Mouse (Mus musculus) stomach, embryonic 16.5 days (tissue): ENCODE results near the gene Slit3. TPM values are rescaled to one million over a fixed set of nuclear protein-coding genes. Genes with fewer than 3 reads are reported as not detected.

Source experiments
- ATAC-seq: fragments of 200-750 bp; cut with Nextera tagmentation; 2 replicates; pipeline ENCODE4 v1.8.0; 2017; ENCODE audit warnings: moderate number of reproducible peaks, moderate TSS enrichment; ENCODE audit not compliant: insufficient read depth, low FRiP score
- H3K27ac ChIP-seq: fragments of 300-500 bp; sonication (generic); 2 replicates; pipeline ENCODE4 v1.5.1; 2014; ENCODE audit warnings: low read length
- H3K27me3 ChIP-seq: fragments of 300-500 bp; sonication (generic); 2 replicates; pipeline ENCODE4 v1.6.1; 2014; ENCODE audit warnings: low read length, control low read depth, mixed read lengths; ENCODE audit not compliant: control insufficient read depth, insufficient read depth
- H3K36me3 ChIP-seq: fragments of 300-500 bp; sonication (generic); 2 replicates; pipeline ENCODE4 v1.6.1; 2014; ENCODE audit warnings: low read length; ENCODE audit not compliant: control insufficient read depth, insufficient read depth
- H3K4me1 ChIP-seq: fragments of 300-500 bp; sonication (generic); 2 replicates; pipeline ENCODE4 v1.6.1; 2014; ENCODE audit warnings: low read length, control low read depth, mixed read lengths; ENCODE audit not compliant: control insufficient read depth, insufficient read depth
- H3K4me2 ChIP-seq: fragments of 300-500 bp; sonication (generic); 2 replicates; pipeline ENCODE4 v1.6.1; 2014; ENCODE audit warnings: low read depth, low read length, mixed read lengths
- H3K4me3 ChIP-seq: fragments of 300-500 bp; sonication (generic); replicated peaks from 2 replicates; pipeline ENCODE4 v1.5.1; 2014; ENCODE audit warnings: mild to moderate bottlenecking, low read length
- H3K9ac ChIP-seq: fragments of 300-500 bp; sonication (generic); 2 replicates; pipeline ENCODE4 v1.6.1; 2014; ENCODE audit warnings: low read length
- H3K9me3 ChIP-seq: fragments of 300-500 bp; sonication (generic); replicated peaks from 2 replicates; pipeline ENCODE4 v1.6.1; 2016; ENCODE audit warnings: low read length, control low read depth; ENCODE audit not compliant: control insufficient read depth
- WGBS: fragments of 180-500 bp; shearing (Covaris S2); extraction: QIAGEN DNeasy Blood & Tissue Kit; methylation state at CpG from one replicate; pipeline ENCODE4 v1.1.7; 2014; 5-methylcytosine and 5-hydroxymethylcytosine counted together
- polyA plus RNA-seq: library from polyadenylated mRNA; unstranded; fragments of >200 nt; fragmentation: Nextera tagmentation; extraction: Ambion mirVana; gene quantifications from 2 replicates; pipeline ENCODE4 v1.2.1, GENCODE M21; 2015

Gene Slit3
- polyA plus RNA-seq, 1 experiment from 2014 or later, result 9.4 TPM

- no peaks in the 10 kb centered on the region for H3K9me3 ChIP-seq
- no peak overlapping the region for H3K4me3 ChIP-seq
- H3K36me3 ChIP-seq, result no peaks in the 10 kb centered on the region
- H3K4me2 ChIP-seq, result no peak overlapping the region
- H3K9ac ChIP-seq, result no peak overlapping the region
- 96% methylated on average over 7 of the region's 7 CpGs for WGBS
- ATAC-seq, result no peak
- no peaks in the 10 kb centered on the region for H3K27me3 ChIP-seq
- H3K27ac ChIP-seq, result no peak overlapping the region
- no peaks in the 10 kb centered on the region for H3K4me1 ChIP-seq
These were observed 120.4 kb downstream of the Slit3 start for GRCm38 (mm10) chr11:35241379-35241778.

DNA sequence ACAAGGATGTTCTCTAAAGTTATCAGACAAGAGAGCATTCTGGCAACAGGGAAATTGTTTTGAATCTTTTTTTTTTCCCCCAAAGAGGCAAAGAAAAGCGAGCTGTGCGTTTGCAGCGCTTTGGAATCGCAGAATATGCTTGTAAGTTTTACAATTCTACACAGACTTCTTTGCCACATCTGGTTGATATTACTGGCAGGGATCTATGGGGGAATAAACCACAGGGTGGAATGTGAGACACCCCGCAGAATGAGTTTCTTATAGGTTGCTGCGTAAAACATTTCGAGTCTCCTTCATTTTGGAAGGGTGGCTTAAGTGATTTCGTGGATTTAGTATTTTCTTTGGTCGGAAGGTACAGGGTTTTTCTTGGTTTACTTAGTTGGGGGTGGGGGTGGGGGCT, 122.6 kb downstream of the Slit3 start:
- no peak overlapping the region for H3K4me2 ChIP-seq
- H3K36me3 ChIP-seq, result no peaks in the 10 kb centered on the region
- no peak overlapping the region for H3K27ac ChIP-seq
- ATAC-seq, result no peak
- no peak overlapping the region for H3K4me3 ChIP-seq
- 84% methylated on average over 9 of the region's 9 CpGs for WGBS
- no peaks in the 10 kb centered on the region for H3K4me1 ChIP-seq
- no peaks in the 10 kb centered on the region for H3K27me3 ChIP-seq
- no peak overlapping the region for H3K9ac ChIP-seq
- H3K9me3 ChIP-seq, result no peaks in the 10 kb centered on the region

DNA sequence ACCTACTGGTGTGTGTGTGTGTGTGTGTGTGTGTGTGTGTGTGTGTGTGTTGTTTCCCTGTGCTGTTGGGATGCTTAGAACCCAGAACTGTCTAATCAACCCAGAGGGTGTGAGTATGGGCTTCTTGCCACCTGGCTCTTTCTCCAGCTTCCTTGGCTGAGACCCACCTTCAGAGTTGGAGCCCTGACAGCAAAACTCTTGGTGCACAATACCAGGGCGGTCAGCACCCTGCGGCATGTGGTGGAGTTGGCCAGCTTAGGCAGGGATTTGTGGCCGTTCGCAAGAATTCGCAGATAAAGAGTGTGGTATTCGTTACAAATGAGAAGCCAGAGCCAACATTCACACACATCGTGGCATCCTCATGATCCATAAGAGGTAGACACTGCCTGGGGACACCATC, 123.5 kb downstream of the Slit3 start:
- H3K4me3 ChIP-seq, result no peak overlapping the region
- no peaks in the 10 kb centered on the region for H3K36me3 ChIP-seq
- no peak for ATAC-seq
- WGBS, result 84% methylated on average over 7 of the region's 7 CpGs
- H3K4me2 ChIP-seq, result no peak overlapping the region
- H3K9me3 ChIP-seq, result no peaks in the 10 kb centered on the region
- no peaks in the 10 kb centered on the region for H3K27me3 ChIP-seq
- no peak overlapping the region for H3K27ac ChIP-seq
- H3K4me1 ChIP-seq, result no peaks in the 10 kb centered on the region
- no peak overlapping the region for H3K9ac ChIP-seq

DNA sequence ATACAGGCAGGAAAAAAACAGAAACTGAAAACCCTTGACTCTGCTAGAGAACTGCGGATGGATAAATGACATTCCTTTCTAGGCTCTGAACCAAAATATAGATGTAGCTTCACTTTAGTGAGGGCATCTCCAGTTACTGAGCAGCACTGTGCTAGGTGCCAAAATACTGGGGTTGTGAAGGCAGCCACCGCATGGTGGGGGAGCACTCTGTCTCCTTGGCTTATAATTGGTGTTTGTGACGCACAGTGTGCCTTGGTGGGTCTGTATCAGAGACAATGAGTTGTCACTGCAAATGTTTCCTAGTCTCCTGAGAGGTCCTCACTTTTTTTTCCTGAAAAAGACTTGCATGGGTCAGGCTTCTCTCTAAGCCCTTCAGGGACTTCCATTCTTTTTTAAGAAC, 125.6 kb downstream of the Slit3 start:
- H3K27me3 ChIP-seq, result no peaks in the 10 kb centered on the region
- no peaks in the 10 kb centered on the region for H3K36me3 ChIP-seq
- no peak overlapping the region for H3K9ac ChIP-seq
- no peak overlapping the region for H3K4me3 ChIP-seq
- WGBS, result 76% methylated on average over 3 of the region's 3 CpGs
- no peak for ATAC-seq
- no peak overlapping the region for H3K4me2 ChIP-seq
- no peaks in the 10 kb centered on the region for H3K4me1 ChIP-seq
- H3K9me3 ChIP-seq, result no peaks in the 10 kb centered on the region
- H3K27ac ChIP-seq, result no peak overlapping the region

GRCm38 (mm10) chr11:35248088-35248487, 127.1 kb downstream of the Slit3 start:
- Histone ChIP-seq H3K9ac (no peak overlapping the region), H3K27me3 (no peaks in the 10 kb centered on the region), H3K9me3 (no peaks in the 10 kb centered on the region), H3K36me3 (no peaks in the 10 kb centered on the region), H3K4me1 (no peaks in the 10 kb centered on the region), H3K4me3 (no peak overlapping the region), H3K4me2 (no peak overlapping the region), H3K27ac (no peak overlapping the region)
- 69% methylated on average over 5 of the region's 5 CpGs for WGBS
- ATAC-seq, result no peak

DNA sequence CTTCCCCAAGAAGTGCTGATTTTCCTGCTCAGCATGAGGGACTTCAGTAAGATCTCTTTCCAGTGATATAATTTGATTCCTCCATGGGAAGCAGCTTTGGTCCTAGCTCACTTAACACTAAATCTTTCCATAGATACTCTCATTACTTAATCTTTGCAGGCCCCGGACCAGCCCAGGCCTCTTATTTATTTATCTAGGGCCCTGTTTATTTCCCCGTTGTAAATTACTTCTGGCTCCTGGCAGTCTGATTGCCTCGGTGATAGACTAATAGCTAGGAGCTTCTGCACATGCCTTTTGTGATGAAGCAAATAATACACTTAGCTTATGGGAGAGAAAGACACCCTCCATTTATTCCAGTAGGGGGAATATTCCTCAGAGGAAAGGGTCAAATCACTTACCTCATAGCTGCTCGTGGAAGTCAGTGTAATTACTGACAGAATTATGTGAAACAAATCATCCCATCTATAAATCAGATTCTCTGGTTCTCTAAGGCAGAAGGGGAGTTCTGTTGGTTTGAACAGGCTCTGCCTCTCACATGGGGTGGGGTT, 129.9 kb downstream of the Slit3 start:
- ATAC-seq, result no peak
- Histone ChIP-seq H3K9me3 (no peaks in the 10 kb centered on the region), H3K4me3 (no peak overlapping the region), H3K27ac (no peak overlapping the region), H3K9ac (no peak overlapping the region), H3K4me1 (no peaks in the 10 kb centered on the region), H3K36me3 (no peaks in the 10 kb centered on the region), H3K27me3 (no peaks in the 10 kb centered on the region), H3K4me2 (no peak overlapping the region)
- WGBS, result 29% methylated on average over 4 of the region's 4 CpGs

DNA sequence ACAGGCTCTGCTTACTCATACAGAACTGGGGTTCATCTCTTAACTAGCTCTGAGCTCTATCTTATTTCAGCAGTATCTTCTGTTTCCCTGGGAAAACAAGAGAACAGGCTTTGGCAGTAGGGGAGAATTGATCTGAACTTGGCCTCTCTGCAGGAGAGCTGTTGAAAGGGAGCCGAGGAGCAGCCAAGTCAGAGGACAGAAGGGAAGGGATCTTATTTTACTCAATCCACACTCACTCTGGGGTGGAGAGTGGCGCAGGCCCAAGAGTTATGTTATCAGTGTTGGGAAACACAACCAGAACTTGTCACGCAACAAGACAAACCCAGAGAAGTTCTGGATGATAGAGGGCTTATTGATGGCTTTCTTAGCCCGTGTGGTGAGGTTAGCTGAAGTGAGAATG, 130.9 kb downstream of the Slit3 start:
- no peaks in the 10 kb centered on the region for H3K9me3 ChIP-seq
- 87% methylated on average over 4 of the region's 4 CpGs for WGBS
- no peaks in the 10 kb centered on the region for H3K36me3 ChIP-seq
- H3K9ac ChIP-seq, result no peak overlapping the region
- no peak overlapping the region for H3K27ac ChIP-seq
- H3K4me2 ChIP-seq, result no peak overlapping the region
- H3K27me3 ChIP-seq, result no peaks in the 10 kb centered on the region
- no peak for ATAC-seq
- H3K4me1 ChIP-seq, result no peaks in the 10 kb centered on the region
- H3K4me3 ChIP-seq, result no peak overlapping the region

DNA sequence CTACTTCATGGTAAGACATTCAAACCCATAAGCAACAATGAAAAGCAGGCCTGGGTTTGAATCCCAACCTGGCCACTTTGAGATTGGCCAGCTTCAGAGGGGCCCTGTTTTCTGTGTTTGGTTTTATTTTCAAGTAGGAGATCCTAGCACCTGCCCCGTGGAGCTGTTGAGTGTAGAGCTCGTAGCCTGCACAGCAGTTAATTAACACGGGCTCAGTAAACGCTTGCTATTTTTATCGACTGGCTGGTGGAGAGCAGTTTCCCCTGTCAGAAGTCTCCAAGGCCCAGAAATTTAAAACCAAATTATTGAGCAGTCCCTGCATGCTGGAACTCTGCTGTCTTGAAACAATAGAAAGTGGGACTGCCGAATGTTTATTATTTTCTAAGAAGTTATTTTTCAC, 136.3 kb downstream of the Slit3 start:
- no peaks in the 10 kb centered on the region for H3K36me3 ChIP-seq
- H3K27ac ChIP-seq, result no peak overlapping the region
- H3K9ac ChIP-seq, result no peak overlapping the region
- no peaks in the 10 kb centered on the region for H3K9me3 ChIP-seq
- no peak overlapping the region for H3K4me3 ChIP-seq
- no peak for ATAC-seq
- 62% methylated on average over 6 of the region's 6 CpGs for WGBS
- no peak overlapping the region for H3K4me2 ChIP-seq
- H3K4me1 ChIP-seq, result no peaks in the 10 kb centered on the region
- no peaks in the 10 kb centered on the region for H3K27me3 ChIP-seq

- Histone ChIP-seq H3K4me1 (no peaks in the 10 kb centered on the region), H3K9ac (no peak overlapping the region), H3K27me3 (no peaks in the 10 kb centered on the region), H3K4me2 (no peak overlapping the region), H3K36me3 (no peaks in the 10 kb centered on the region), H3K27ac (no peak overlapping the region), H3K9me3 (0 out of 2 replicates have a peak, but pooled peaks cover 3% of the 10 kb centered on the region), H3K4me3 (no peak overlapping the region)
- 90% methylated on average over 10 of the region's 10 CpGs for whole genome bisulfite sequencing
- no peak for ATAC-seq
These were observed 140.6 kb downstream of the Slit3 start for GRCm38 (mm10) chr11:35261562-35262087.
